Mouse (Mus musculus): ENCODE measurements at regions not wholly inside any gene's neighbourhood (a gene's known extent, or its start where the extent isn't known, plus 50 kb on each side); places are given as distances from the start of the nearest gene placed in this dataset.
"Not testable (repeated sequence)": the region's sequence is repeated elsewhere in the genome, so short reads cannot be mapped to it uniquely, and the experiment has no call there.

DNA sequence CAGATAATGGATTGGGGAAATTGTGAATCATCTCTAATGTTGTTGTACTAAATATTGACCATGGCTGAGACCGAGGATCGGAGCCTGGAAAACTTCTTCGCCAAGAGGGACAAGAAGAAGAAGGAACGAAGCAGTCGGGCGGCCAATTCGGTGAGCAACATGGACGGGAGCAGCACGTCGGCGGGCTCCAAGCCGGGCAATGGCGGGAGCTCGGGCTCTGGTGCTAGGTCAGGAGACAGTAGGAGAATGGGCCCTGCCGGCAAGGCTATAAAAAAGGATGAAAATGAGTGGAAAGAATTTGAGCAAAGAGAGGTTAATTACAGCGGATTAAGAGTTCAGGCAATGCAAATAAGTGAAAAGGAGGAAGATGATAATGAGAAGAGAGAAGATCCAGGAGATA is 55.0 kb upstream of the Zfp990 start:
- not testable (repeated sequence) for DNase-seq

GRCm38 (mm10) chr4:145448586-145448985 is 62.0 kb upstream of the Zfp990 start:
- no peak for DNase-seq
- intact Hi-C loops (cut with DNase I; ENCODE audit: low total_unique reads): no loop called here

More for the DNA sequence above, 55.0 kb upstream of the Zfp990 start:
- intact Hi-C loops (cut with DNase I; ENCODE audit: low total_unique reads): not testable (repeated sequence)

DNA sequence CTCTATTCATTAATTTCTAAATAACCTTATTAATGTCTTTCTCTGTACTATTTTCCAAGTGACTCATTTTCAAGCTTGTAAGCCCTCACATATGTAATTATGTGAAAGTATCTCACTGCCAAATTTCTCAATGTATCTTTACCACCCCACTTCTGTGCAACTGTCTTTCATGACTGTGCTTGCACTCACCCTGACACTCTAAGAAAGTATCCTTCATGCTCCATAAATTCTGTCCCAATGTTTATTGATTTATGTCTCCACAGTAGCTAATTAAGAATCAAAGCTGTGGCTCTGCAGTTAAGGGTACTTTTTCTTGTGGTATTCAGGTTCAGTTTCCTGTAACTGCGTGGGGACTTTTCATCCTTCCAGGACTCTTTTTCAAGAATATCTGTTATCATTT is 73.8 kb upstream of the Zfp990 start:
- DNase-seq; intact Hi-C loops (cut with DNase I; ENCODE audit: low total_unique reads): not testable (repeated sequence)

DNA sequence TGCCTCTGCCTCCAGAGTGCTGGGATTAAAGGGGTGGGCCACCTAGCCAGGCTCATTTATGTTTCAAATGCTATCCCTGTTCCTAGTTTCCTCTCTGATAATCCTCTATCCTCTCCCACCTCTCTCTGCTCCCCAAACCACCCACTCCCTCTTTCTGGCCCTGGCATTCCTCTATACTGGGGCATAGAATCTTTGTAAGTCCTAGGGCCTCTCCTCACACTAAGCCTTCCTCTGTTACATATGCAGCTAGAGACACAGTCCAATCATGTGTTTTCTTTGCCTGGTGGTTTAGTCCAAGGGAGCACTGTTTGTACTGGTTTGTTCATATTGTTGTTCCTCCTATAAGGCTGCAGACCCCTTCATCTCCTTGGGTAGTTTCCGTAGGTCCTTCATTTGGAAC is 76.0 kb upstream of the Zfp990 start:
- no peak for DNase-seq
- intact Hi-C loops (cut with DNase I; ENCODE audit: low total_unique reads): no loop called here

DNA sequence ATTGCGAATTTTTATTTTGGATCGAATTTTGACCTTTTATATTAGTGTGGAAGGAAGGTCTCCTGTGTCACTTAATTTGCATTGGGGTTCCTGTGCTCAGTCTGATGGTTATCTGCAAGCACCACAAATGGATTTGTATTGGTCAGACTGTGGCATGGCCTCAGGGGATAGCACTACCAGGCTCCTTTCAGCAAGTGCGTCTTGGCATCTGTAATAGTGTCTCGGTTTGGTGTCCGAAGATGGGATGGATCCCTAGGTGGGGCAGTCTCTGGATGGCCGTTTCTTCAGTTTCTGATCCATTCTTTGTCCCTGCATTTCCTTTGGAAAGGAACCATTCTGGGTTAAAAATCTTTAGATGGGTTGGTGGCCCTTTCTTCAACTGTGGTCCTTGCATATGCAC is 76.5 kb upstream of the Zfp990 start:
- no peak for DNase-seq
- intact Hi-C loops (cut with DNase I; ENCODE audit: low total_unique reads): no loop called here

DNA sequence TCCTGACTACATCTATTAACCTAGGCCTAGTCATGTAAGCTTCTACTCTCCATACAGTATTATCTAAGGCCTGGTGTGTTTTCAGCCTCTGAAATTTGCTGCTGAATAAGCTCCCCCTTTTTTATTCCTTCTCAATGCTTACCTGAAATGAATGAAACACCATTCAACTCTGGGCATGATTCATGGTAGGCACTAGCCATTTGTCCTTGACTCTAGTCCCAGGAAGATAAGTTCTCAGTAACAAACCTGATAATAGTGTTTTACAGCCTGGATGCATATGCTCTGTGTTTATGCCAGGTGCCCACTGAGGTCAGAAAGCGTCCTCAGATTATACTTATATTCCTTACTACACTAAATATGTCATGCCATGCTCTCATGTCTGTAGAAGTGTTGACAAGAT is 77.3 kb upstream of the Zfp990 start:
- not testable (repeated sequence) for DNase-seq
- intact Hi-C loops (cut with DNase I; ENCODE audit: low total_unique reads): loop anchor here (2.0 kb wide), 2 partner anchors 24 to 146 kb away; no protein-coding TSS in a partner anchor

DNA sequence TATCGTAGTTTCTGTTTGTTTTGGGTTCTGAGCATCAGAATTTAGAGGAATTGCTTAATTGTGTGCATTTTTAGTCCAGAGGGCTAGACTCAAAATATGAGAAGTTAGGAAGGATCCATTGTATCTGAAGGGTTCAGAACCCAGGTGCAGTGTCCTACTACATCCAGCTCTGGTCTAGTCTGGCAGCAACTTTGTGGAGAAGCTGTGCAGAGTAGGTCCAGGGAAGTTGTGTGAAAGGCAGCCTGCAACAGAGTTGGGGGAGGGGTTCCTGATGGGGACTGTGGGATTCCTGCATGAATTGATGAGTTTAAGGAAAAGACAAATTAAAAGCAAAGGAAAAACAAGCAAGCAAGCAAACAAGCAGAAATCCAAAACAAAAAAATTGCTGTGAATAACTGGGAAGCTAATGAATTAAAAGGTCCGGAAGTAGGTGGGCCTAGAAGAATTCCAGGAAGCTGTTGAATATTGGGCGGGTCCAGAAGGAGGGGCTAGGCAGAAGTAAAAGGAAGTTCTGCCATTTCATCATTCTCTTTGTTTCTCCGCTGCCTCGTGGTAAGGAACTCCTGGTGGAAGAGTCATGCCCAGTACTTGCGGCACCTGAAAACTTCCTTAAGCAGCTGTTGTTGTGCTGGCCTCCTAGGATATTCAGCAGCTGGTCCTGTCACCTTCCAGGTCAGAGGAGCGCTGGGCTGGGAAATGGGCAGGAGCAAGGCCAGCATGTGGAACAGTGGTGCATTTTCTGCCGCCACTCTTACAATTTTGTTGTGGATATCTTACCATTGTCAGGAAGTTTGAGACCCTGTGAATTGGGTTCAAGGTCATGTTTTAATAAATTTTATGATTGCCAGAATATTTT is 78.4 kb upstream of the Zfp990 start:
- DNase-seq: no peak
- intact Hi-C loops (cut with DNase I; ENCODE audit: low total_unique reads): loop anchor here (2.0 kb wide), 2 partner anchors 23 to 147 kb away; no protein-coding TSS in a partner anchor

GRCm38 (mm10) chr4:145417837-145418236 is 92.7 kb upstream of the Zfp990 start:
- intact Hi-C loops (cut with DNase I; ENCODE audit: low total_unique reads); DNase-seq: not testable (repeated sequence)

DNA sequence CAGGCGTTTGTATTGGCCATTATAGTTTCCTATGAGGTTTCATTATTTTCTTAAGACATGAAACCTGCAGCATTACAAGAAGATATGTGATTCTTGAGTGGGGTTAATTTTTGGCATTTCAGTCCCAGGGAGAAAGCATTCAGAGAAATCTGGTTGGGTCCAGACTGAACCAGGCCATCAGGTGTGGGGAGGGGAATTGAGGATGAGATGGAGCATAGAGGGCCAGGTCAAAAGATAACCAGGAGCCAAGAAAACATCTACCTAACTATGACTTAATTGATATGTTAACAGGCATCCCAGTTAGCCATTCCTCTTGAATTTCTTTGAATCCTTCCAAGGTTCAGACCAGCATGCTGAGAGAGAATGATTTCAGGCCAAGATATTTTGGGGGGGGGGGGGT is 96.2 kb upstream of the Tnfrsf8 start:
- intact Hi-C loops (cut with DNase I; ENCODE audit: low total_unique reads): no loop called here
- DNase-seq: no peak

DNA sequence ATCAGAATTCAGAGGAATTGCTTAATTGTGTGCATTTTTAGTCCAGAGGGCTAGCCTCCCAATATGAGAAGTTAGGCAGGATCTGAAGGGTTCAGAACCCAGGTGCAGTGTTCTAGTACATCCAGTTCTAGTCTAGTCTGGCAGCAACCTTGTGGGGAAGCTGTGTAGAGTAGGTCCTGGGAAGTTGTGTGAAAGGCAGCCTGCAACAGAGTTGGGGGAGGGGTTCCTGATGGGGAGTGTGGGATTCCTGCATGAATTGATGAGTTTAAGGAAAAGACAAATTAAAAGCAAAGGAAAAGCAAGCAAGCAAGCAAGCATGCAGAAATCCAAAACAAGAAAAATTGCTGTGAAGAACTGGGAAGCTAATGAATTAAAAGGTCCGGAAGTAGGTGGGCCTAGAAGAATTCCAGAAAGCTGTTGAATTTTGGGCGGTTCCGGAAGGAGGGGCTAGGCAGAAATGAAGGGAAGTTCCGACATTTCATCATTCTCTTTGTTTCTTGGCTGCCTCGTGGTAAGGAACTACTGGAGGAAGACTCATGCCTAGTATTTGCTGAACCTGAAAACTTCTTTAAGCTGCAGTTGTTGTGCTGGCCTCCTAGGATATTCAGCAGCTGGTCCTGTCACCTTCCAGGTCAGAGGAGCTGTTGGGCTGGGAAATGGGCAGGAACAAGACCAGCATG is 95.0 kb upstream of the Tnfrsf8 start:
- DNase-seq: no peak
- intact Hi-C loops (cut with DNase I; ENCODE audit: low total_unique reads): loop anchor here (2.0 kb wide), 1 partner anchor 23 kb away; no protein-coding TSS in a partner anchor

GRCm38 (mm10) chr4:145406050-145406449 is 91.1 kb upstream of the Tnfrsf8 start:
- DNase-seq; intact Hi-C loops (cut with DNase I; ENCODE audit: low total_unique reads): not testable (repeated sequence)

DNA sequence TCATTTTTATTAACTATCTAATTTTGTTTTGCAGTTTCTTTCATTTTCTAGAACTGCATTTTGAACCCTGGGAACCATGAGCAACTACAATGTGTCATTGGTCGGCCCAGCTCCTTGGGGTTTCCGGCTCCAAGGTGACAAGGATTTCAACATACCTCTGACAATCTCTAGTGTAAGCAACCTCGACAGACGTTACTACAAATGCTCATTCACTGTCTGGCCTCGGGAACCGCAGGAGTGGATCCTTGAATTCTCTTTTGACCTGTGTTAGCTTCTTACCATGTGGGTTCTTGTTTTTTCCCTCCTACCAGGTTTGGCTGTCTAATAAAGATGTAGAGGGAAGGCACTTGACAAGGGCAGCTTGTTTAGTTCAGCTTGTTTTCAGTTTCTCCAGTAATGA is 89.3 kb upstream of the Tnfrsf8 start:
- intact Hi-C loops (cut with DNase I; ENCODE audit: low total_unique reads): loop anchor here (2.0 kb wide), 1 partner anchor 175 kb away; no protein-coding TSS in a partner anchor

GRCm38 (mm10) chr4:145378876-145379275 is 63.9 kb upstream of the Tnfrsf8 start:
- DNase-seq; intact Hi-C loops (cut with DNase I; ENCODE audit: low total_unique reads): not testable (repeated sequence)

More for the DNA sequence above, 89.3 kb upstream of the Tnfrsf8 start:
- not testable (repeated sequence) for DNase-seq

DNA sequence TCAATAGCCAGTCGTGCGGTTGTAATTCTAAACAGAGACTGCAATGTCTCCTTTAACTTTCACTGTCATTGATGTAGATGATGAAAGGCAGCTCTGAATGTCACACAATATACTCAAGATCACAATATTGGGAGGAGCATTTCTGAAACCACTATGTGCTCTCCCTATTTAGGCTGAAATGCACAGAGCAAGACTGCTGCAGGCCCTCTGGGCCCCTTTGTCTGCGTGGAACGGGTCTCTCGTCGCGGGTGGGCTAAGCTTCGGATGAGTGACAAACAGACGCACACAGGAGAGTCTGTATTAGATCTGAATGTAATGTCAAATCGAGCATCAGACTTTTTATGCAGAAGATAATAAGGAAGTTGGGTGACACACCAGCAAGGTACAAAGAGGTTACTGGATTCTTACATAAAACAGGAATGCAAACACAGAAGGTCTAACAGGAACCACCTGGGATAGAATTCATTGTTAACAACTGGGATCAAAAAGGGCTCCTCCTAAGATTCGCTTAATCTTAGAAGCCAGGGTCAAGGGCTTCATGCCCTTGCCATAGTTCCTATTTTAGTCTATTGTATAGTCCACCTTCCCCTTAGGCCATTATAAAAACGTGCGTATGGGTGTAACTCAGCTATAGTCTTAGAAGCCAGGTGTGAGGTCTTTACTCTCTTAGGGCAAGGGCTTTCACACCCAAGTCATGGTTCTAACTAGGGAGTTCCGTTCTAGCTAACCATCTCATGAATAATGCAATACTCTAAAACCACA is 62.5 kb upstream of the Tnfrsf8 start:
- intact Hi-C loops (cut with DNase I; ENCODE audit: low total_unique reads): not testable (repeated sequence)

DNA sequence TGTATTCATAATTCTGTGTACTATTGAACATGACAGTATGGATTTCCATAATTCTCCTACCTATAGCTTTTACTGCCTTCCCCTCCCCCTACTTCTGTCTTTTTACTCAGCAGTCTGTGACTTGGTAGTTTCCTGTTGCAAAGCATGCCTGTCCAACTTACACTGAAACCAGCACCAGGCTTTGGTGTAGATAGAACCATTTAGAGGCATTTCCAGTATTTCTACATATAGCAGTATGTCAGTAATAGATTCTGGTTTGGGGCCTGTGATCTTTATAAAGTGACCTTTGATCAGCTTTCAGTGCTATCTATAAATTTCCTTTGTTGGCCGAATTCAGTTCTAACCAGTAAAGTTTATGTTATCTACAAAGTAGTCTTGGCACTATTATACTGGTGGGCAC is 54.8 kb upstream of the Tnfrsf8 start:
- no peak for DNase-seq
- intact Hi-C loops (cut with DNase I; ENCODE audit: low total_unique reads): no loop called here

More for the DNA sequence above, 62.5 kb upstream of the Tnfrsf8 start:
- DNase-seq: not testable (repeated sequence)

DNA sequence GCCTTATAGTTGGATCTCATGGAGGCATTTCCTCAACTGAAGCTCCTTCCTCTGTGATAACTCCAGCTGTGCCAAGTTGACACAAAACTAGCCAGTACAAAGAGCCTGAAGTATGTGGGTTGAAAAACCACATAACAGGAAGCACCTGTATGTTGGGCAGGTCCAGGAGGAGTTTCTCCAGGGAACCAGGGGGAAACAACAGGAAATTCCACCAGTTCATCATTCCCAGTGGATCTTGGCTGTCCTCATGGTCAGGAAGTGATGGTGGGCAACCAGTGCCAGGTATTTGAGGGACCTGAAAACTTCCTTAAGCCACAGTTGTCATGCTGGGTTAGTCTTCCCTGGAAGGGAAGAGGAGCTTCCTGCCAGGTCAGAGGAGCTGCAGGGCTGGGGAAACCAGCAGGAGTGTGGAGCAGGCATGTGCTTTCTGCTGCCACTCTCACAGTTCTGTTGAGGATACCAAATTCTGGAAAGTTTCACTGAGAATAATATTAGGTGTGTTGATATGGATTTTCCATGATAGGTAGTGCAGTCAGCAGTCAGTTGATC is 52.4 kb upstream of the Tnfrsf8 start:
- intact Hi-C loops (cut with DNase I; ENCODE audit: low total_unique reads): no loop called here
- DNase-seq: no peak

- intact Hi-C loops (cut with DNase I; ENCODE audit: low total_unique reads): no loop called here
- no peak for DNase-seq
Measured at GRCm38 (mm10) chr4:145366301-145366700, 51.3 kb upstream of the Tnfrsf8 start.

DNA sequence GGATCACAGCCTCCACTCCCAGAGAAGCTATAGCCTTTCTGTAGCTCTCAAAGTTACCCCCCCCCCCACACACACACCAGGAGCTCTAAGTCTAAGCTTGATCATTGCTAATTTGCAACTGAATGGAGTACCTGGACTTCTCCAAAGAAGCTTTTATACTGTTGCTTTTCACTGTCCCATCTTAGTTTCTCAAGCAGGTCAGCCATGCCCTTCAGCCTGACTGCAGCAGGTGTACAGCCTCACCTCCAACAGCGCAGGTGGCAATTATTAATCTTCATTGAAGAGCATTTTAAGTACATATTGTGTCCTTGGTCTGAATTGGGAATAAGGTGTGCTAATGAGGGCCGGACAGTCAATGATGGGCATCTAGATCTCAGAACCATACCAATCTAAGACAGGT is 50.8 kb upstream of the Tnfrsf8 start:
- DNase-seq; intact Hi-C loops (cut with DNase I; ENCODE audit: low total_unique reads): not testable (repeated sequence)

All from gastrocnemius, postnatal 14 days (tissue).